Mouse (Mus musculus): ENCODE measurements around the gene Haus7.

DNA sequence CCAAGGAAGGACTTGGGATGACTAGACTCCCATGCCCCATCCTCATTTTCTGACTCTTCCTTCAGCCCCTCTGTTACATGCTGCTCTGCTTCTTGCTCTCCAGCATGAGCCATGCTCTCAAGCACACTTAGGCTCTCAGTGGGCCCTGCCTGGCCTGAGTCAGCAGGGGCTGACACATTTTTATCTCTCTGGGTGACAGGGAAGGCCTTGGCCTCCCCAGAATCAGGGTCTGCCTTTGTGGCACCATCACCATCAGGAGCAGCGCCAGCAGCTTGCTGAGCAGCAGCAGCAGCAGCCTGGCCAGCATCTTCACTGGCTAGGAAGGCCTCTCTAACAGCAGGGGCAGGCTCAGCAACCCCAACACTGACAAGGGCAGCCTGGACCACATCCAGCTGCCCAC is 62.4 kb downstream of the Haus7 start:
- TF ChIP-seq CTCF (conservative IDR thresholded peaks at IDR 0.05; ENCODE audit: insufficient read depth, insufficient read length, low read depth, low read length) (no peak), POLR2A (IDR thresholded peaks at IDR 0.05; ENCODE audit: low read depth, low read length) (no peak)

Measured in kidney, adult 2 months (tissue).